Mouse (Mus musculus) c-Kit-negative CD71-positive TER-119-positive erythroid progenitor cells, embryonic 14.5 days (primary cell): ENCODE data around the gene Myo19.
"Not testable (repeated sequence)": the region's sequence is repeated elsewhere in the genome, so short reads cannot be mapped to it uniquely, and the experiment has no call there.

Experiments
- DNase-seq: peaks from one replicate; pipeline ENCODE4 v3.0.0-alpha.2; 2013; ENCODE audit warnings: low read depth, low spot score

Myo19 gene

GRCm38 (mm10) chr11:84879772-84880464 lies at the start of gene Myo19, which contains the start of gene Pigw:
Myo19 (plus strand) TSS chr11:84880148.
Pigw (minus strand) TSS chr11:84880285.
- DNase-seq: peak; percentile 76

GRCm38 (mm10) chr11:84839330-84839729 lies 40.6 kb upstream of the Myo19 start:
- no peak for DNase-seq

GRCm38 (mm10) chr11:84846741-84847474 lies 33.0 kb upstream of the Myo19 start:
- no peak for DNase-seq

- no peak for DNase-seq
These were observed 32.4 kb upstream of the Myo19 start for GRCm38 (mm10) chr11:84847475-84848090.

GRCm38 (mm10) chr11:84855285-84855684 lies 24.7 kb upstream of the Myo19 start:
- no peak for DNase-seq

- DNase-seq: no peak
These were observed 14.7 kb upstream of the Myo19 start for GRCm38 (mm10) chr11:84865268-84865667.

GRCm38 (mm10) chr11:84867586-84867985 lies 12.4 kb upstream of the Myo19 start:
- no peak for DNase-seq

- no peak for DNase-seq
These were observed 11.1 kb upstream of the Myo19 start for GRCm38 (mm10) chr11:84868786-84869259.

GRCm38 (mm10) chr11:84869537-84870232 lies 10.3 kb upstream of the Myo19 start:
- DNase-seq: no peak

GRCm38 (mm10) chr11:84870337-84871043 lies 9.5 kb upstream of the Myo19 start, which contains the start of gene Ggnbp2:
Ggnbp2 (minus strand) TSS chr11:84870817.
- DNase-seq: peak; percentile 78

GRCm38 (mm10) chr11:84871046-84871445 lies 8.9 kb upstream of the Myo19 start:
- no peak for DNase-seq

GRCm38 (mm10) chr11:84871548-84872069 lies 8.3 kb upstream of the Myo19 start:
- no peak for DNase-seq

- peak; percentile 67 for DNase-seq
These were observed 6.7 kb upstream of the Myo19 start for GRCm38 (mm10) chr11:84873042-84873833.

- not testable (repeated sequence) for DNase-seq
These were observed 3.9 kb upstream of the Myo19 start for GRCm38 (mm10) chr11:84876020-84876419.

- no peak for DNase-seq
These were observed 759 bp upstream of the Myo19 start for GRCm38 (mm10) chr11:84879007-84879771.

GRCm38 (mm10) chr11:84880465-84880961 lies 565 bp downstream of the Myo19 start:
- DNase-seq: no peak

- DNase-seq: no peak
These were observed 1.0 kb downstream of the Myo19 start for GRCm38 (mm10) chr11:84880971-84881370.

- no peak for DNase-seq
These were observed 2.4 kb downstream of the Myo19 start for GRCm38 (mm10) chr11:84882346-84882745.

GRCm38 (mm10) chr11:84885238-84885637 lies 5.3 kb downstream of the Myo19 start:
- no peak for DNase-seq
